Mouse (Mus musculus) adrenal gland, adult 2 months (tissue): ENCODE data around the gene Tarbp1. TPM values are rescaled to one million over a fixed set of nuclear protein-coding genes. Genes with fewer than 3 reads are reported as not detected.
"Not testable (repeated sequence)": the region's sequence is repeated elsewhere in the genome, so short reads cannot be mapped to it uniquely, and the experiment has no call there.

Source experiments
- DNase-seq: peaks from one replicate; pipeline ENCODE4 v3.0.0; 2021
- polyA plus RNA-seq: library from polyadenylated mRNA; depleted of rRNA; stranded (reverse); fragments of >200 nt; gene quantifications from 2 replicates; pipeline ENCODE4 v1.2.3, GENCODE M21; 2012
- total RNA-seq, 2 experiments: library from RNA; stranded (reverse); gene quantifications; 2 replicates each; pipeline ENCODE4 v1.2.3; 2021

Gene Tarbp1
- total and polyA plus RNA-seq, 3 experiments: 4.1 to 5.0 (median 4.8) TPM

- DNase-seq: no peak
These were observed 19.6 kb upstream of the Tarbp1 start for GRCm38 (mm10) chr8:126494160-126495110.

- peak; percentile 79 for DNase-seq
These were observed 8.1 kb upstream of the Tarbp1 start for GRCm38 (mm10) chr8:126482938-126483337.

GRCm38 (mm10) chr8:126482348-126482720 is 7.5 kb upstream of the Tarbp1 start:
- DNase-seq: no peak

GRCm38 (mm10) chr8:126481494-126482347 is 6.9 kb upstream of the Tarbp1 start:
- DNase-seq: peak; percentile 59

GRCm38 (mm10) chr8:126480366-126480765 is 5.5 kb upstream of the Tarbp1 start:
- no peak for DNase-seq

- DNase-seq: no peak
These were observed 3.8 kb upstream of the Tarbp1 start for GRCm38 (mm10) chr8:126478714-126479113.

- not testable (repeated sequence) for DNase-seq
These were observed 1.4 kb upstream of the Tarbp1 start for GRCm38 (mm10) chr8:126476151-126476855.

GRCm38 (mm10) chr8:126475738-126476137 is 873 bp upstream of the Tarbp1 start:
- not testable (repeated sequence) for DNase-seq

GRCm38 (mm10) chr8:126473802-126474298 is 1.0 kb downstream of the Tarbp1 start:
- no peak for DNase-seq

GRCm38 (mm10) chr8:126464071-126464470 is 10.8 kb downstream of the Tarbp1 start:
- no peak for DNase-seq

GRCm38 (mm10) chr8:126461735-126462134 is 13.1 kb downstream of the Tarbp1 start:
- no peak for DNase-seq

GRCm38 (mm10) chr8:126460274-126460673 is 14.6 kb downstream of the Tarbp1 start:
- peak; percentile 48 for DNase-seq

GRCm38 (mm10) chr8:126455383-126455782 is 19.5 kb downstream of the Tarbp1 start:
- no peak for DNase-seq

- peak; percentile 25 for DNase-seq
These were observed 23.7 kb downstream of the Tarbp1 start for GRCm38 (mm10) chr8:126451158-126451557.

- DNase-seq: no peak
These were observed 35.9 kb downstream of the Tarbp1 start for GRCm38 (mm10) chr8:126438937-126439336.

GRCm38 (mm10) chr8:126433827-126434226 is 41.0 kb downstream of the Tarbp1 start:
- DNase-seq: no peak

- DNase-seq: no peak
These were observed 45.2 kb downstream of the Tarbp1 start for GRCm38 (mm10) chr8:126429635-126430034.

GRCm38 (mm10) chr8:126424946-126425345 is 49.9 kb downstream of the Tarbp1 start:
- DNase-seq: no peak

- no peak for DNase-seq
These were observed 50.7 kb downstream of the Tarbp1 start for GRCm38 (mm10) chr8:126424163-126424562.

- no peak for DNase-seq
These were observed 52.0 kb downstream of the Tarbp1 start for GRCm38 (mm10) chr8:126422920-126423300.

- peak; percentile 98 for DNase-seq
These were observed 52.5 kb downstream of the Tarbp1 start, which contains the start of gene Coa6 for GRCm38 (mm10) chr8:126422174-126422919. Coa6 (plus strand) TSS chr8:126422515.
